Mouse (Mus musculus) heart, adult 9 months (tissue): ENCODE results near the gene Rbm28.

Experiments
- DNase-seq, 2 experiments: peaks; one replicate each; pipeline ENCODE4 v3.0.0; 2022; ENCODE audit warnings: low spot score in 2 of 2

The Rbm28 gene

DNA sequence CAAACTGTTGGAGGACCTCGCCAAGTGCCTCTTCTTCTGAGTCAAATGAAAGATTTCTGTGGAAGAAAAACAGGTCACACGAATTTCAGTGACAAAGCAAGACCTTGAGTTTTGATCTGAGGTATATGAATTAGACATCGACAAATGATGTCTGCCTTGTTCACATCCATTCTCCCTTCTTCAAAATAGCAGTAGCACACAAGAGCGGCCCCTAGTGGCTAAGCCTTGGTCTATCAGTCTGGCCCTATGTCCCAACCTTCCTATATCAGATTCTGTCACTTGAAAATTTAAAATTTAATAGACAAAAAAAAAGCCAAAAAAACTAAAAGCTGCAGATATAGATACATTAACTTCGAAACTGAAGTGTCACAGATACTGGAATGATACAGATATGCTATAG, 21.2 kb downstream of the Rbm28 start:
- peak in 1 of 2 experiments; percentile 32 for DNase-seq

DNA sequence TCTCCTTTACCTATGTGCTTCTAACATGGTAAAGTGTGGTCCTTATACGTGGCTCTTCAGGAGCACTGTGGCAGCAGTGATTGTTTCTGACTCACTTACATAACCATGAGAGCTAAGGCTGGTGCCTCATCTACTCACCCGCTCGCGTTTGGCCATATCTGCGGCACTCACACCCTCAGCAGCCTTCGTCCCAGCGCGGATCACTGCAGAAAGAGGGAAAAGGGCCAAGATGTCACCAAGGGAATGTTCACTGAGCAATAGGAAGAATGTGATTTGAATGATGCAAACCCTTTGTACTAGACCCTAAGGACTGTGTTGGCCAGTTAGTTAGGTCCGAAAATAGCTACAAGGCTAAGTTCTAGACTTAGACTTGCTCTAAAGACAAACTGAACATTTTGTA, 27.4 kb downstream of the Rbm28 start:
- DNase-seq: no peak

DNA sequence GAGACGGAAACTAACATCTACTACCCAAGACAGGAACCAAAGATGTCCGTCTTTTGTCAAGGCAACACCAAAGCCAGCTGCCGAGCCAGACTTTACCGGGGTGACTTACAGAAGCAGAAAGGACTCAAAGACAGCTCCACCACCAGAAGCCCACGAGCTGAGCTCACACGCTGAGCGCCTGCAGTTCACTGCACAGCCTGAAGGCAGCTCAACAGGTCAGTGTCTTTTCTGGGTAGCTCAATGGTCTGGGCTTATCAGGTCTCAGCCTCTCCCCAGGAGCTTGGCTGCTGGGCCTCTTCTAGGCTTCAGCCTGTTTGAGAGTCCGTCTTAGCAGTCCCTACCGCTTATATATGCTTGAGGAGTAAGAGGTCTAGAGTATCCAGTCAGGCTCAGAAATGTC, 31.7 kb downstream of the Rbm28 start:
- DNase-seq: no peak

DNA sequence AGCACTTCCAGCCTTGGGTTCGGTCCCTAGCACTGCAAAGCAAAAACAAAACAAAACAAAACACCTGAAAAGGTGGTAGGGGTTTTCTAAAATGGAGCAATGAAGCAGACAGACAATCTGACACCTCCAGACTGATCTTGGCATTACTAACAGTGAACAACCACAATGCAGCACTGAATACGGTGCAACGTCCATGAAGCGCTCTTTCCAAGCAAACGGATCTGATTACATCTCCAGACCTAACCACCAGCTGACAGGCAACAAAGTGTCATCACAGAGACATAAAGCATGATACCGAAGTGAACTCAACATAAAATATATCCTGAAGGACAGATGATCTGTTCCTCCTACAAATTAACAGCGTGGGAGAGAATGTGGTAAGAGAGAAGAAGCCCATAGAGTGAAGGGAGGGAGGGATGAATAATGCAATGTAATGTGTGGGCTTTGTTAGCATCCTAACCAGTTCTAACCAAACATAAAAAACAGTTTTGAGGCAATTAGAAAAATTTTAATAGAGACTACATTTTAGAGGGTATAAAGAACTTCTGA, 37.9 kb downstream of the Rbm28 start:
- DNase-seq: no peak

DNA sequence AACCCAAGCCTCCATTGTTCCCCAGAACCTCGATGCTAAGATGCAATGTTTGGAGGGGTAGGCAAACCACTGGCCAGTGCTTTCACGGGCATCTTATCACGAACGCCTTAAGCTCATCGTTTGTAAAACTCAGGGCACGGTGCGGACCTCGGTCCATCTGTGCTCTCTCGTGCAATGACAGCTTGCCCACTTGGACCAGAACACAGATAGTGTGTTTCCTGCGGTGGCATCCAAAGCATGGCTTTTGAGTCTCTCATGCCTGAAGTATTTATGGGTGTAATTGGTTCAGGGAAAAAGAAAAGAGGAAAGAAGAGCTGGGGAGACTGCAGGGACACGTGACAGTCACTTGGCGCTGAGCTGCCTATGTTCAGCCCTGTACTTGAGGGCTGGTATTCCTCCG, 44.8 kb downstream of the Rbm28 start:
- no peak for DNase-seq

DNA sequence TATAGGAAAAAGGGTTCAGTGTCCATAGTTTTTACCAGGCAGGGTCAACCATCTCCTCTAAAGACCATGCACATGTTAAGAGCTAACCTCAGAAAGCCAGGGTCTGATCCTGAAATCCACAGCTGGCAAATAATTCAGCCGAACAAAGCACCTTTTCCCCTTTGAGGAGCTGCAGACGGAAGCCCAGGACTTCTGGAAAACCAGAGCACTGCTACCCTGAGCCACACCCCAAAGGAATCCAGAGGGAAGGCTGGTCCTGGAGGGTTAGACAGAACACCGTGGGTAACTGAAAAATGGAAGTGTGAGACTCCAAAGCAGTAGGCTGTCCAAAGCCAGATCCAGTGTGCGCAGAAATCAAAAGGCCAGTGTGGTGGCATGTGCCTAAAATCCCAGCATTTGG, 45.8 kb downstream of the Rbm28 start:
- no peak for DNase-seq

DNA sequence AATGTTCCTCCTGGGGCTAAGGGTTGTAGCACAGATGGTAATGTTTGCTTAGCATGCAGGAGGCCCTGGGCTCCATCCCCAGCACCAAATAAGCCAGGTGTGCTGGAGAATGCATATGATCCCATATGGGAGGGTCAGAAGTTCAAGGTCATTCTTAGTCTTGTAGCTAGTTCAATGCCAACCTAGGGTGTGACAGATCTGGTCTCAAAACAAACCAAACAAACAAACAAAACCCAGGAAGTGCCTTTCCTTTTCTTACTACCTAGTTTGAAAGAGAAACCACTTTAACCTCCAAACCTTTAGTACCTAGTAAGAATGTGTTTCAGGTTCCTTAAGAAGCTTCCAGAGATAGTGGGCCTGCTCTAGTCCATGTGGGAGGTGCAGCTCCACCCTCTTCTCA, 46.6 kb downstream of the Rbm28 start:
- no peak for DNase-seq

DNA sequence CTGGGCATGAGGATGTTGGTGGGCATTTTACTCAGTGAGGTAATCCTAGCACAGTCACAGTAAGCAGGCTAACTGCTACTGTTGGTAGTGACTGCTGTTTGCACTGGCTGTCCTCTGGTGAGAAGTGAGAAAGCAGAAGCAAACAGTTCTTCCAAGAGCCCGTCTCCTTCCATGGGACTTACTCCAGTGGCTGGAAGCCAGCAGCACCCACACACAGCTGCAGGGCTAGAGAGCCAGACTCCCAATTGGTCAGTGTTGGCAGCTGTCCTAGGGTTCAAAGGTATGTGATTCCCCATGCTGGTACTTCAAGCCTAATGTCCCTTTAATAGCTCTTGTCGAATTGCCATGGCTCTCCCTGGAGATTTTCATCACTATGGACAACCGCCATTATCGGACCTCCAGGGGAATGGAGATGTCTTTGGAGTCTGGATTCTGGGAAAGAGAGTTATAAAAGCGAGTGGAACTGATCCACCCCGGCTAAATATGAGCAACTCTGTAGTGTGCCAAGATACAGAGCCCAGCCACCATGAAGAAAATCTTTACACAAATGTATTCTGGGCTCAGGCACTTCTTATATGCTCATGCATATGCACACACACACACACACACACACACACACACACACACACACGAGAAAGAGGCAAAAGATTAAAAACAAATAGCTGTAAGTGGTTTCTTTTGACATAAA, 47.2 kb downstream of the Rbm28 start:
- DNase-seq: peak; percentile 88 to 90

DNA sequence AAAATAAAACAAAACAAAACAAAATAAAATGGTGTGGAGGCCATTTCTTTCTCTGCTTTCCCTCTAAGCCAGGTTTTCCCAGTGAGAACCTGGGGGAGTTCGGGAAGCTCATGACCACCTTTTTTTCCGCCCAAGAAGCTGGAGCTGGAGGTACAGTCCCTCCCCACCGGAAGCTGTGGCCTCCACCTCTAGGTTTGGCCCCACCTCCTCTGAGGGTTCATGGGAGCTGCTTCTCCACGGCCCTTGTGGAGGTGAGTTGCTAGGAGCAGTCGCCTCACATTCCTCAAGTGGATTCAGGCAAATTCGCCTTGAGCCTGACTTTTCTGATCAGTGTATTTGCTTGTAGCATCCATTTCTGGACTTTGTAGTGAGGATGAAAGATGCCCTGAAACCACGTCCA, 49.0 kb downstream of the Rbm28 start:
- DNase-seq: no peak

DNA sequence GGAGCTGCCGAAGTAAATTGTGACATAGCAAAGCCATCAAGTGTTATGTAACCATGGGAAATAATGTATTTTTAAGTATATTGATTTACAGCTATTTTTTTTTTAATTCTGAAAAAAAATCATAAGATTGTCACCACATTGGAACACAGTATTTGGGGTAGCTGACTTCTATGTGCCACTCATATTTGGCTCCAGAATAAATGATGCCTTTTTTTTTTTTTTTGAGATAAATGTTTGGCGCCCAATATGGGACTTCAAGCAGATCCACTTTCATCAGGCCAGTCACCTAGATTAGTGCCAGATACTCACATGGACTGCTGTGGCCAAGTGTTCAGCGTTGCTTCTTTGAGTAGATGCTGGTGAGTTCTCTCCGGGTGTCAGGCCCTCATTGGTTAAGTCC, 53.3 kb downstream of the Rbm28 start:
- DNase-seq: no peak

DNA sequence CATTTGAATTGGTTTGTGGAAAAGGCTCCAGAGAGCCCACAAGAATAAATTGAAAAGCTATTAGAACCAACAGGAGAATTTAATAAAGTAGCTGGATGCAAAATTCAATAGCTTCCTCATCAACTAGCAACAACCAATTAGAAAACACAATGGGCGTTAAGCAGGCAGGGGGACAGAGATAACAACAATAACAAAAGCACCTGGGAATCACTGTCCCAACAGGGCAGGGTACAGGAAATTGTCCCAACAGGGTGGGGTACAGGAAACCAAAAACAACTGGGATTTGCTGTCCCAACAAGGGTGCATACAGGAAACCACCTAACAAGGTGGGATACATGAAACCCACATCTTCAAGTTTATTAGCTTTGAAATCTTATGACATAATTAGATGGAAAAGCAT, 56.4 kb downstream of the Rbm28 start:
- peak in 1 of 2 experiments; percentile 68 for DNase-seq

DNA sequence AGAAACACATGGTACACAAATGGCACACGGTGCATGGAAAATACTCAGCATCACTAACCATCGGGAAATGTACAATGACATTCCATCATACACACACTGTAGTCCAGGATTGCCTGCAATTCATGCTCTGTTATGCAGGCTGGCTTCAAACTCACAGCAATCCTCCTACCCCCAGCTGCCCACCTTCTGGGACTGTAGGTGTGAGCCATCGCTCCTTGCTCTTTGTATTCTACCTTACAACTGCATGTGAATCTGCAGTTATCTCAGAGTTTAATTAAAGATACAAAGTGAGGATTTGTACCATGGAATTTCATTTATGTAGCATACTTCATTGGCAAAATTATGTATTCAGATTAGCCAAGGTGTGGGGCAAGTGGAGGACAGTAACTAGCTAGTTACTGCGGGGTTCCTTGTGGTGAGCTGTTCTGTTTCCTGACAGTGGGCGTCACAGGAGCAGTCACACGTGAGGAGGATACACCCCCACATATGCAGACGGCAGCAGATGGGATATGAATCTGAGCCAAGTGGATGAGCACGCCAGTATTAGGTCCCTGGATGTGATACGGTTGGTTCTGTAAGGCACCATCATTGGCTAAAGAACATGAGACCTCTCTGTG, 63.5 kb downstream of the Rbm28 start:
- DNase-seq: no peak

DNA sequence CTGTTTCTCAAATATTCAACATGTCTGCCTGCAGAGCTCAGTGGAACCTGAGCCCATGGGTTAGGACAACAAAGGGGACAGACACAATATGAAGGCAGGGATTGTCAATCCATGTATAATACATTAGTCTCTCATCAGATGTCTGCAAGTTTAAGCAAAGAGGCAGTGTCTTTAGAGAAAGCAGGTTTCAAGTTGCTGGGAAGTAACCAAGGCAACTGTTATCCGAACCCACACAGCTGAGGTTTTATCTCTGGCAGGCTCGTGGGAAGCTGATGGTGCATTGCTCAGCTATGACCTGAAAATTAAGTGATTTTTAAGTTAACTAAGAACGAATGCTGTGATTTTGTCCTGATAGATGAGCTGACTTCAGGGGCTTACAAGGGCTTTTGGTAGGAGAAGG, 64.4 kb downstream of the Rbm28 start:
- DNase-seq: no peak

DNA sequence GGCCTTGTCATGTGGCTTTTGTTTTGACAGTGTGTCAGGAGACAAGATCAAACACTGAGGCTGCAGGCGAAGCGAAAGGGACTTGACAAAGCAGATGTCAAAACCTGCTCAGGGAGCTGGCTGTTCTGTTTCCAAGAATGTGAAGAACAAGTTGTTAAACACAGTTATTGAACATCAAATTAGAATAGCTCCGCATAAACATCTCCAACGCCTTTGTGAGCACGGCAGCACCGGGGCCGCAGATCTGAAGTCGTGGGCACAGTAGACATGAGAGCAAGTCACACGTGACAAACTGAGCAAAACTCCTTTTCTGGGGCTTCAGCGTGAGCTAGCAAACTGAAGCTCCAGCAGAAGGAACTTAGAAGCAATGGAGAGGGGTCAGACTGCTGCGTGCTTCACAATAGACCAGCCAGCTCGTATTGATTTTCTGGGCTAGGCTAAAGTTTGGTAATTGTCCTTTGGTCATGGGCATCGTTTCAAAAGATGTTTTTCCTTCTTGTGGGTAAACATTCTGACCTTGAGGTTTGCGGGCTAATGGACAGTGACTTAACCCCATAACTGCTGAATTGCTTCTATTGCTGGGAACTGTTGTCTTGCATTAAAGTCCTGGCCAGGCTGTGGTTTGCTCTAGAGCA, 65.2 kb downstream of the Rbm28 start:
- no peak for DNase-seq

DNA sequence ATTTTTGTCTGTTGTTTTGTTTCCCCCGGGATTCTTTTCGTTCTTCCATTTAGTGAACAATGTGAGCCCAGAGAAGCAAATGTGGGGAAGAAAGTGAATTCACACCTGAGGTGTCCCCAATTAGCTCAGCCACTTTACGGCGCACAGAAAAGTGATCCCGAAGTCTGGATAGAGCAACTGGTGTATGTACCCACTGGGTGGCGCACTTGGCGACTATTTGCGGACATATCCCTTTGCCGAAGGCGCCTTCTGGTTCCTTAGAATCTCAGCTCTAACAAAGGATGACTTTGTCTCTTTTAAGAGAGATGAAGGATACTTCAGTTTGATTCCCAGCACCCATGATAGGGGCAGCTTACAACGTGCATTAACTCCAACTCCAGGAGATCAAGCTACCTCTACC, 71.9 kb downstream of the Rbm28 start:
- no peak for DNase-seq

DNA sequence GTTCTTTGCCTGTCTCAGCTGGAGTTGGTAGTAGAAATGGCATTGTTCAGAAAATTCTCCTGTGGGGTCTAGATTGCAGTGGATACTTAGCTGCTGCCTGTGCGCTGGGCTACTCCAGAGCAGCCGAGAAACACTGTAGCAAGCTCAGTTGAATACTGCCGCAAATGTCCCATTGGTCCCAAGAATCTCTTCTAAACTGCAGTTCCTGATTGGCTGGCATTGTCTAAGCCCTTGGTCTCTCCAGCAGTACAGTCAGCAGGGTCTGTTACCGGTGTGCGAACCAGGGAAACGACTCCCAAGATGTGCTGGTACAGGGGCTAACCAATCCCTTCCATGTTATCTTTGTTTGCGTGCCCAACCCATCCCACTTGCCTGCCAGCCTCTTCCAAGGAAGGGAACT, 72.6 kb downstream of the Rbm28 start:
- no peak for DNase-seq

DNA sequence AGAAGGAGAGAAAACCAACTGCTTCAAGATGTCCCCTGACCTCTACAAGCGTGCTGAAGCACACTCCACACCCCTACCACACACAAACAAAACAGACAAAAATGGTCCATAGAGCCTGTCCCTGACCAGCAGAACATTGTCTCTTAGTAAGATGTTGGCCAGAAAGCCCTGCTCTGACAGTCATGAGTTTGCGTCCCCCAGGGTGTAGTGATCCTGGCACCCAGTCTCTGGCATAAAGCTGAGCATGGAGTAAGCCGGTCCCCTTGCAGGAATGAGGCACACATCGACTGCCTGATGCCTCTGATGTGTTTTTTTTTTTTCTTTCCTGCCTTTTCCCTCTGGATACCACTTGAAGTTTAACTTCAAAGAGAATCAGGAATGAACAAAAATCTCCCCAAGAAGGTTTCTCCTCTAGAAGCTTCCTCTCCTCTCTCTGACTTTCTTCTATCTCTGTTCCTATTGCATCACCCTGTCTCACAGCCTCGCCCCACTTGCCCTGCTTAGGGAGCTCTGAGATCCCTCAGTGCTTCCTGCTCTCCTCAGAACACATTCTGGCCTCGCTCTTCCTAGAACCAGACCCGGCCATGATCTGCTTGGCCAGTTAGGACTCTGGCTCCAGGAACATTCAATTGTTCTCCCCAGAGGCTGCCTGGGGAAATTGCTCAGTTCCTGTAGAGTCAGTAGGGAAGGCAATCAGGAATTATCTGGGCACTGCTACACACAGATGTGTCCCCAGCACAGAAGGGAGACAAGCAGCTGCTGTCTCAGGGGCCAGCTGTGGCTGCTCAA, 76.7 kb downstream of the Rbm28 start:
- peak; percentile 85 to 93 for DNase-seq

DNA sequence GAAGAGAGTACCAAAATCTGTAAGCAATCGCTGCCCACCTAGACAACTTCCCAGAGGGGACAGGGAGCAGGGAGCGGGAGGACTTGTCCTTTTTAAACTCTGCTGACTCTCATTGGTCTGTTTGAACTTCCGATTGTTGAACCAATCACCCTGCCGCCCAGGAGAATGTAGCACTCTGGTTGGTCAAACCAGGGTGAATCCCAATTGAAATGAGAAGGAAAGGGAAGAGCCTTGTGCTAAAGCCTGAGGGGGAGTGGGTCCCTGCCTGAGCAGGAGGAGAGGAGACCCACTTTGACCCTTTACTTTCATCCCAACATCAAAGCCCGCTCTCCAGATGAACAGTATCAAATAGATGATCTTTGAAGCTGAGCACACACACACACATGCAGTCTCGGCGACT, 80.4 kb downstream of the Rbm28 start:
- no peak for DNase-seq

DNA sequence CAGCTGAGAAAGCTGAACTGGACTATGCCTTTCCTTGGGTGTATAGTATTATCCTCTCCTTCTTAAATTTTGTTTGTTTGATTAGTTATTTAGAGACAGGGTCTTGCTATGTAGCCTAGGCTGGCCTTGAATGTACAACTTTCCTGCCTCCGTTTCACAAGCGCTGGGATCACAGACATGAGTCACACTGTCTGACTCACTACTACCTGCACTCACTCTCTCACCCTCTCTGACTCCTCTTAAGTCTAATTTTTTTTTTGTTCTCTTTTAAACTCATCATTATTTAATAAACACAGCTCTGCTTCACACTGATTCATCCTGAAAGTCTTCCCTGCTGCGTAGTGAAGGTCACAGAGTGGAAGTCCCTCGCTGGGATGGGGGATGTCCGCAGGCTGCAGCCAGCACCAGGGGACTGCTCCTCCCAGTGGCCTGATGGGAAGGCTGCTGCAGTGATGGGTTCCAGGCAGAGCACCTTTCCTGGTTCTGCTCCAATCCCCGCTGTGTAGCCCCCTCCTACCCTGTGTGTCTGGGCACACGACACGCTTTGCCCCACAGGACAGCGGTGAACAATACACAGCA, 81.9 kb downstream of the Rbm28 start:
- no peak for DNase-seq

DNA sequence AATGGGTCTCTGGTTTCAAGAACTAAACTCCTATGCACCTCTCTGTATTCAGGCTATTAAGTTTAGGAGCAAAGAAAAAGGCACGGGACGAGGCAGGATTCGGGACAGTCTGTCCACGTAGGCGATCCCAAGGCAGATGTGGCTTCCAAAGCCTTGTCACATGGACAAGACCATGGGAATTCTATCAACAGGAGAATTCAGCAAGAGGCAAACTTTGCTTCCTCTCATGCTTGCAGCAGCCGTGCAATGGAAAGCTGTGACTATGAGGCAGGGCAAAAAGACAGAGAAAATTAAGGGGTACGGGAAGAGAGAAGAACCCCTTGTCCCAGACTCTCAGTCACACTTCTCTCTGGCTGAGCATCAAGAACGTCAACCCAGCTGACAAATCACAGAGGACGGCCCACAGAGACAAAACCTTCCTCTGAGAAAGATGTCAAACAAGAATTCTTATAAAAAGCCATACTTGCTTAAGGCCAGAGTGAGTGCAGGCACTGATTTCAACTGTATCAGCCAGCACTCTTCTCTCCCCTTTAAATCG, 82.9 kb downstream of the Rbm28 start:
- DNase-seq: peak; percentile 33 to 46

DNA sequence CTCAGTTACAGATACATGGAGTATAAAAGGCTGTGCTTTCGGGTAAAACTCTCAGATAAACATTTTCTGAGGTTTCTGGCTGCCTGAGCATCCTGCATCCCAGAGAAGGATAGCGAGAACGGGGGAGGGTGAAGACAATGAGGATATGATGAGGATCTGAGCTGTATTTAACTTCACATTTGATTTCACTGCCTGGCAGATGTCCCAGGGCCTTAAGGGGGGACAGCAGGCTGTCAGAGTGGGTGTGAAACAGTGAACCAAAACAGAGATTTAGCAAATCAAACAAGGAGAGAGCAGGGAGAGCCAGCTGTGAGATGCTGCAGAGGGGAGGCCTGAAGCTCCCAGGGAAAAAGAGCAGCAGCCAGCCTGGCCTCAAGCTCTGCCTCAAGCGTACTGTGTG, 85.5 kb downstream of the Rbm28 start:
- DNase-seq: no peak

DNA sequence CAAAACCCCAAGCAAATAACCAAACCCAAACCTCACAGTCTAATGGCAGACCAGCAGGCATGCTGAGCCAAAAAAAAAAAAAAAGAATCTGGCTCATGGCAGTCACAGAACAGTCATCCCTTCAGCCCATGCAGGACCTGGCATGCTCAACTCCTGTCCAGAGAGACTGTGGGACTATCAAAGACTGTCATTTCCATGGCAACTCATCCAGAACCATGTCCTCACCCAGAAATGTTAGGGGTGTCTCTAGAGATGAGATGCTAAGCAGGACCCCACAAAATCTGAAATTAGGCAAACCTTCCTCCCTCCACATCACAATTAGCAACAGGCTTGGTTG, 90.7 kb downstream of the Rbm28 start:
- no peak for DNase-seq
